Mouse (Mus musculus) bone marrow macrophage, adult 2 months (primary cell): ENCODE results near the gene Spred1. TPM values are rescaled to one million over a fixed set of nuclear protein-coding genes. Genes with fewer than 3 reads are reported as not detected.

Experiments used
- H3K27ac ChIP-seq: 2 replicates; pipeline ENCODE4 v1.5.1; 2012; ENCODE audit warnings: low read depth, low read length; ENCODE audit not compliant: insufficient read depth
- H3K4me1 ChIP-seq: 2 replicates; pipeline ENCODE4 v1.6.1; 2012; ENCODE audit warnings: low read length; ENCODE audit not compliant: control insufficient read depth, insufficient read depth
- H3K4me3 ChIP-seq: 2 replicates; pipeline ENCODE4 v1.5.1; 2012; ENCODE audit warnings: mild to moderate bottlenecking, low read length, moderate library complexity; ENCODE audit not compliant: insufficient read depth
- CTCF ChIP-seq: IDR thresholded peaks from 2 replicates; pipeline ENCODE4 v1.5.1; 2012; ENCODE audit warnings: low read depth, mild to moderate bottlenecking, low read length, moderate library complexity
- POLR2A ChIP-seq: IDR thresholded peaks from 2 replicates; pipeline ENCODE4 v1.6.1; 2012; ENCODE audit warnings: mild to moderate bottlenecking, low read depth, low read length, borderline replicate concordance
- polyA plus RNA-seq: library from polyadenylated mRNA; stranded (reverse); fragments of >200 nt; gene quantifications from 2 replicates; pipeline ENCODE4 v1.2.4, GENCODE M21; 2012; ENCODE audit not compliant: missing spikeins, insufficient read depth, insufficient read length

Gene Spred1
- polyA plus RNA-seq, 1 experiment: 59.1 TPM

GRCm38 (mm10) chr2:117176066-117176465, 54.9 kb downstream of the Spred1 start:
- H3K4me1 ChIP-seq: peaks cover 8% of the 10 kb centered on the region
- no peak overlapping the region for H3K4me3 ChIP-seq
- H3K27ac ChIP-seq: no peak overlapping the region
- TF ChIP-seq POLR2A: no peak
- TF ChIP-seq CTCF: no peak

GRCm38 (mm10) chr2:117176937-117177336, 55.8 kb downstream of the Spred1 start:
- Histone ChIP-seq H3K27ac (no peak overlapping the region), H3K4me3 (no peak overlapping the region)
- no peak for TF ChIP-seq POLR2A
- no peak for TF ChIP-seq CTCF

GRCm38 (mm10) chr2:117180250-117180885, 59.2 kb downstream of the Spred1 start:
- Histone ChIP-seq H3K4me1 (peaks cover 9% of the 10 kb centered on the region), H3K4me3 (no peak overlapping the region), H3K27ac (no peak overlapping the region)
- no peak for TF ChIP-seq POLR2A
- TF ChIP-seq CTCF: peak; percentile 81

More at GRCm38 (mm10) chr2:117176937-117177336, 55.8 kb downstream of the Spred1 start:
- H3K4me1 ChIP-seq: peaks cover 5% of the 10 kb centered on the region

- Histone ChIP-seq H3K4me1 (peaks cover 18% of the 10 kb centered on the region), H3K27ac (no peak overlapping the region; the same call in 1 of the 2 replicates), H3K4me3 (no peak overlapping the region)
- TF ChIP-seq POLR2A (no peak), CTCF (no peak)
These were observed 64.4 kb downstream of the Spred1 start for GRCm38 (mm10) chr2:117185587-117185986.

GRCm38 (mm10) chr2:117190915-117191314, 69.7 kb downstream of the Spred1 start:
- Histone ChIP-seq H3K27ac (no peak overlapping the region), H3K4me1 (peaks cover 13% of the 10 kb centered on the region), H3K4me3 (no peak overlapping the region)
- no peak for TF ChIP-seq POLR2A
- TF ChIP-seq CTCF: no peak

- peaks cover 15% of the 10 kb centered on the region for H3K4me1 ChIP-seq
- H3K27ac ChIP-seq: no peak overlapping the region
- no peak for TF ChIP-seq POLR2A
- TF ChIP-seq CTCF: no peak
- no peak overlapping the region for H3K4me3 ChIP-seq
These were observed 73.1 kb downstream of the Spred1 start for GRCm38 (mm10) chr2:117194309-117194708.

GRCm38 (mm10) chr2:117195151-117195550, 74.0 kb downstream of the Spred1 start:
- Histone ChIP-seq H3K4me1 (peaks cover 15% of the 10 kb centered on the region), H3K27ac (no peak overlapping the region), H3K4me3 (no peak overlapping the region)
- TF ChIP-seq CTCF (no peak), POLR2A (no peak)

- no peak overlapping the region for H3K4me3 ChIP-seq
- no peak overlapping the region for H3K27ac ChIP-seq
- peaks cover 15% of the 10 kb centered on the region for H3K4me1 ChIP-seq
- TF ChIP-seq CTCF (no peak), POLR2A (no peak)
These were observed 74.4 kb downstream of the Spred1 start for GRCm38 (mm10) chr2:117195578-117195977.

- TF ChIP-seq CTCF (no peak), POLR2A (no peak)
- Histone ChIP-seq H3K27ac (no peak overlapping the region), H3K4me3 (no peak overlapping the region)
These were observed 79.7 kb downstream of the Spred1 start for GRCm38 (mm10) chr2:117200869-117201338.

GRCm38 (mm10) chr2:117203350-117203749, 82.2 kb downstream of the Spred1 start:
- Histone ChIP-seq H3K4me3 (no peak overlapping the region), H3K4me1 (no peaks in the 10 kb centered on the region), H3K27ac (no peak overlapping the region)
- TF ChIP-seq POLR2A (no peak), CTCF (no peak)

More at GRCm38 (mm10) chr2:117200869-117201338, 79.7 kb downstream of the Spred1 start:
- peaks cover 5% of the 10 kb centered on the region for H3K4me1 ChIP-seq
